Mouse (Mus musculus): ENCODE results near the gene Btaf1.
"Not testable (repeated sequence)": the region's sequence is repeated elsewhere in the genome, so short reads cannot be mapped to it uniquely, and the experiment has no call there.

Gene Btaf1

GRCm38 (mm10) chr19:36922015-36922414 is 3.9 kb upstream of the Btaf1 start:
- DNase-seq (ENCODE audit: low read depth, low spot score), result no peak

- no peak for DNase-seq (ENCODE audit: low read depth, low spot score)
Observed at GRCm38 (mm10) chr19:36922936-36923335, 2.9 kb upstream of the Btaf1 start.

- no peak for DNase-seq (ENCODE audit: low read depth, low spot score)
Observed at GRCm38 (mm10) chr19:36926553-36927236, 816 bp downstream of the Btaf1 start.

DNA sequence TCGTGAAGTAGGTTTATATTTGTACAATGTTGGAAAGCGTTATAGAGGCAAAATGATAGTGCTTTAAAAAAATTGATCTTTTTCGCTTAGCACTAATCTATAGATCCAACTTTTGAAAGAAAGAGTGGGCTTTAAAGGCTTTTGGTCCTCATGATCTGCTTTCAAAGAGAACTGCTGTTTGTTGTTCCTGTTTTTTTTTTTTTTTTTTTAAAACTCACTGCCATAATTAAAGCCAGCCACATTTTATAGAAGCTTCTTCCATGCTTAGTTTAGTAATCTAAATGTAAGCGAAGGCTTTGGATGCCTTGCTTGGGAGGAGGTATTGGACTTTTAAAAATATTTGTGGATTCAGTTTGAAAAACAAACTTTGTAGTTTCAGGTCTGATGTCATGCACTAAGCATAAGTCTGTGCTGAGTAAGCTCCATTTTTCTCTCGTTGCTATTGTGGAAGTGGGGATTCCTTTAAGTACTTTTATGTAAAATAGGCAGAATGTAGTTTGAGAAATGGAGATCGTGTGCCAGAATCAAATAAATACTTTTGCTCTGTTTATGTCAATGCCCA is 2.0 kb downstream of the Btaf1 start:
- DNase-seq (ENCODE audit: low read depth, low spot score), result no peak

GRCm38 (mm10) chr19:36929816-36930215 is 3.9 kb downstream of the Btaf1 start:
- no peak for DNase-seq (ENCODE audit: low read depth, low spot score)

- DNase-seq (ENCODE audit: low read depth, low spot score), result no peak
Observed at GRCm38 (mm10) chr19:36932097-36932496, 6.2 kb downstream of the Btaf1 start.

GRCm38 (mm10) chr19:36932613-36933012 is 6.7 kb downstream of the Btaf1 start:
- DNase-seq (ENCODE audit: low read depth, low spot score), result no peak

DNA sequence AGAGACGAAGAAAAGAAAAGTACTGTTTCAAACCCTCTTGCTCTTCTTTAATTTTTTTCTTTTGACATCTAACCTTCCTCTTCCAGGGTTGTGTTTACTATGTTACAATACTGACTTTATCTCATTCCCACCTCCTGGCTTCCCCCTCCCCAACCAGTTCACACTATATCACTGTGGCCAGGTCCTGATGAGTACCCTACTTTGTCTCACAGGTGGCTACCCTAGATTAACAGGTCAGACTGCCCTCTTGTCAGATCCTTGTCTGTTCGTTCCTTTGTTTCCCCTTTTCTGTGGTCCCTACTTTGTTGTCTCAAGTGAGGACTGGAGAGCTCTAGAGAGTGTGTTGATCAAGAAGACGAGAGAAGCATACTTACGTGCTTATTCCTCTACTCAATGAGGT is 10.4 kb downstream of the Btaf1 start:
- no peak for DNase-seq (ENCODE audit: low read depth, low spot score)

GRCm38 (mm10) chr19:36938008-36938407 is 12.1 kb downstream of the Btaf1 start:
- no peak for DNase-seq (ENCODE audit: low read depth, low spot score)

DNA sequence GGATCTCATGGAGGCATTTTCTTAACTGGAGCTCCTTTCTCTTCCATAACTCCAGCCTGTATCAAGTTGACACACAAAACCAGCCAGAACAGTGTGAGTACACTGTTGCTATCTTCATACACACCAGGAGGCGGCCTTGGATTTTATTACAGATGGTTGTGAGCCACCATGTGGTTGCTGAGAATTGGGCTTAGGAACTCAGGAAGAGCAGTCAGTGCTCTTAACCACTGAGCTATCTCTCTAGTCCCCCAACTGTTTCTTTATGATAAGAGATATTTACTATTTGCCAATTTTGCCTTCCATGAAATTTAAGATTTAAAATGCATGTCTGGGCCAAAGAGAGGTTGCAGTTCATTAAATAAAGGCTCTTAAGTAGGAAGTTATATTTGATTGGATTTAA is 14.2 kb downstream of the Btaf1 start:
- DNase-seq (ENCODE audit: low read depth, low spot score), result no peak

DNA sequence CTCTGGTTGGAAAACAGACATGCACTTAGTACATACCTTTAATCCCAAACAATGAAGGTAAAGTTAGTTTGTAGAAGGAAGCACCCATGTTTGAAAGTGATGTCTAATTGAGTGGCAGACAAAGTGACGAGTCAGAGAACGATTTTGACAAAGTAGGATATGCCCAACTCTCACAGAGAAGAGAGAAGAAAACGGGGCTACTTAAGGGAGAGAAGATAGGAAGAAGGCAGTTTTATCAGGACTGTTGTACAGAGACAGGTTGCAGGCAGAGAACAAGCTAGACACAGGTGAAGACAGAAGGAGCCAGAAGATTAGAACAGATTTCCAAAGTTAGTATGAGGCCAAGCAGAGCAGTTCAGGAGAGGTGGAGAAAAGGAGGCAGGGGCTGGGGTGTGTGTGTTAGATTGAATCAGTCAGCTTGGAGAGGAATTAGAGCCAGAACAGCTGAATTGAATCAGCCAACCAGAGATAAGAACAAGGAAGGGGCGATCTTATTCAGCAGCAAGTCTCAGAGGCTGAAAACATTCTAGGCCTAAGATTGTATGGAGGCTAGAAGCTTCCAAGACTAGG is 27.8 kb downstream of the Btaf1 start:
- no peak for DNase-seq (ENCODE audit: low read depth, low spot score)

DNA sequence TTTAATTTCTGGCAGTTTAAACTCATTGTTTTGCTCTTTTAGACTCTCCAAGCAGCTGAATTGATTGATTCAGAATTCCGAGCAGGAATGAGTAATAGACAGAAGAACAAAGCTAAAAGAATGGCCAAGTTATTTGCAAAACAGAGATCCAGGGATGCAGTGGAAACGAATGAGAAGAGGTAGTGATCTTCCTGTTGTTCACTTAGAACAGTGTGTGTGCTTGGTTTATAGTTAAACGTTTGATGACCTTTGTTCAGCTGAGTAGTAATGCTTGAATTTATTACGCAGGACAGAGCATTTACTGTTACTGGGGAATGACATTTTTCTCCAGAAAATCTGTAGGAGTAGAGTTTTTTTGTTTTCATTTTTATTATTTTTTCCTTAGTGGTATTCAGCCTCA is 32.5 kb downstream of the Btaf1 start:
- no peak for DNase-seq (ENCODE audit: low read depth, low spot score)

- no peak for DNase-seq (ENCODE audit: low read depth, low spot score)
Observed at GRCm38 (mm10) chr19:36961320-36961719, 35.4 kb downstream of the Btaf1 start.

GRCm38 (mm10) chr19:36962544-36963260 is 36.8 kb downstream of the Btaf1 start:
- not testable (repeated sequence) for DNase-seq (ENCODE audit: low read depth, low spot score)

DNA sequence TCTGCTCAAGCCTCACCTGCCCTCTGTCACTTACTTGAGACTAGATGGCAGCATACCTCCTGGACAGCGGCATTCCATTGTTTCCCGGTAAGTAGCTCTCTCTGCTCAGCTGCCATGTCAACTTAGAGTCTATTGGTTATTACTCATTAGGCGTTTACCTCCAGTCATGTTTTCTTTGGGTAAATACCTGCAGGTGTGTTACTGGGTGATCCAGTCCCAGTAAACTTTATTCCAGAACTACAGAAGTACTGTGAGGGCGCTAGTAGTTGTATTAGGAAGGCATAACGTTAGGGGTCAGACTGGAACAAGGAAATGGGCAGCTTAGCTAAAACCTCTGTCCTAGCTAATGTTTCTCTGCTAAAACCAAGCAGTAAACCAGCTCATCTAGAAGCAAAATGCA is 78.7 kb downstream of the Btaf1 start:
- DNase-seq (ENCODE audit: low read depth, low spot score), result no peak

GRCm38 (mm10) chr19:37009878-37010281 is 84.0 kb downstream of the Btaf1 start:
- DNase-seq (ENCODE audit: low read depth, low spot score), result no peak

DNA sequence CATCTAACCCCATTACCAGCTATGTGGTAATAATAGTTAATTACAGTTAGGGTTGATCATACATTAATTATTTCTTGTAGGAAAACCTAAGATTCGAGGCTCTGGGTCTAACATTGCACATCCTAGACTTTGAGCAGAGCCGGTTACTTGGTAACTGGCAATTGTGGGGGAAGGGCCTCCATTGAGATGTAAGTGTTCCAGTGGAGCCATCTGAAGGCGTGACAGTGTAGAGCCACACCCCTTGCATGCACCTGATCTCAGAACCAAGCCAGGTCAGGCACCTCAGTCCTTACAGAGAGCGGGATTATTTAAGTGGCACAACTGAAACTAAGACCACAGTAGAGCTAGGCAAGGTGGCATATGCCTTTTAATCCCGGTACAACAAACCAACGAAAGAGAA is 87.6 kb downstream of the Btaf1 start:
- no peak for DNase-seq (ENCODE audit: low read depth, low spot score)

DNA sequence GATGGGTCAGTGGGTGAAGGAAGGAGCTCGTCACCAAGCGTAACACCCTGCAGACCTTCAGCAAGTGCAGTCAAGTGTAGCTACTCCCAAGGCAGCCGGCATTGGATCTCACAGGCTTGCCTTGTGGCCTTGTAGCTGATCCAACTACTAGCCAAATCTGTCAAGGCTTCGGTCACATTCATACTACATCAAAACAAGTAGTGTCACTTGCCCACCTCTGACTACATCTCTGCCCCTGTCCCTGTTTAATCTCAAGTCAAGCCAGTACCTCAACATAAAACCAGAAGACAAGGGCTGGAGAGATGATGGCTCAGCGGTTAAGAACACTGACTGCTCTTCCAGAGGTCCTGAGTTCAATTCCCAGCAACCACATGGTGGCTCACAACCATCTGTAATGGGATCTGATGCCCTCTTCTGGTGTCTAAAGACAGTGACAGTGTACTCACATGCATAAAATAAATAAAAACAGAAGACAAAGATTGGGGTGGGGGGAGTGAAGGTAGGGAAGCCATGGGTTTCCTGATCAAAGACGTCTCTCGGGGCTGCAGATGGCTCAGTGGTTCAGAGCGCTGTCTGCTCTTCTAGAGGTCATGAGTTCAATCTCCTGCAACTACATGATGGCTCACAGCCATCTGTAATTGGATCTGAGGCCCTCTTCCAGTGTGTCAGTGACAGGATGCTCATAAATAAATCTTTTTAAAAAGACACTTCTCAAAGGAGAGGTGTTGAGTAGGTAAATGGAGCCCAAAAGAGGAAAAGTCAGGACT is 88.5 kb downstream of the Btaf1 start:
- no peak for DNase-seq (ENCODE audit: low read depth, low spot score)

DNA sequence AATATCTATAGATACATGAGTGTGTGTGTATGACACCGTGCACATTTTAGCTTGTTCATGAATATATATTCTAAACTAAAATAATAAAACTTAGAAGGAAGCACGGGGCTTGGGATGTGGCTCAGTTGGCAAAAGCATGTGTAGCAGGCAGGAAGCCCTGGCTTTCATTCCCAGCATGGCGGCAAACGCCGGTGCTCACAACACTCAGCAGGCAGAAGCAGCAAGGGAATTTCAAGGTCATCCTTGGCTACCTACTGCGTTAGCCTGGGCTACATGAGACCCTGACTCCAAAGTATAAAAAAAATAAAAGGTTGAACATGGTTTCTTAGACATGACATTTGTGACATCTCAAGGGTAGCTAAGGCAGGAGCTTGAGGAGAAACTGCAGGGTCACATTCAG is 91.0 kb downstream of the Btaf1 start:
- DNase-seq (ENCODE audit: low read depth, low spot score), result no peak

DNA sequence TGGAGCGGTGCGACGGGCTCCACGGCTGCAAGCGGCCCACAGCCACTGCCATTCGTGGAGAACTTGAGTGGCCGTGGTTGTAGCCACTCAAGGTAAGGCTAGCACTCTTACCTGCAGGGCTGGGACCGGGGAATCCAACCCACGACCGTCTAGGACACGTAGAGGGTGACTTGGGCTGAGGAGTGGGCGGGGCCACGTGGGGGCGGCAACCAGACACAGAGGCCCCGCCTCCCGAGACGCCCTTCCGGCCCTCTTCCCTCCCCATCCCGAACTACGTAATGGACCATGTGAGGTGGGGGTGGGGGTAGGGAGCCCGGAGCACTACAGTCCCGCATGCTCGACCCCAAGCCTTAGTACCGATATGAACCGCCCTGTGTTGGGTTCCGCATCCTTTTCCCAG is 92.5 kb downstream of the Btaf1 start:
- no peak for DNase-seq (ENCODE audit: low read depth, low spot score)

- DNase-seq (ENCODE audit: low read depth, low spot score), result no peak
Observed at GRCm38 (mm10) chr19:37018931-37019330, 93.1 kb downstream of the Btaf1 start.

DNA sequence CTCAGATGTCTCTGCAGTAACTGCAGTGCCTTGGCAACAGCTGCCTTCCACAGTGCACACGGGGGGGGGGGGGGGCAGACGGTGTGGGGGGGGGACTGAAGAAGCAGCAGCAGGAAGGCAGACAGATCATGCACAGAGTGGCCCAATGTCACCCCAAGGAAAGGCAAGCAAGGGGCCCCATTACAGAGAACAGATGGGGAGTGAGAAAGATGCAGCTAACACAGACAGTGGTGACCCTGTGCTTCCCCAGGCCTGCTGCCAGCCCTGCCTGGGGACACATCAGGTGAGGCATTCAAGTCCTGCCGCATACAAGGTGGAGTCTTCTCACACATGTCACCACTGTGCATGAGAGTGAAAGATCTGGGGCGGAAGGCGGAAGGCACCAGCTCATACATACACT is 94.7 kb downstream of the Btaf1 start:
- DNase-seq (ENCODE audit: low read depth, low spot score), result no peak

Data from retina, adult 2 months (tissue).